Mouse (Mus musculus) cortical plate, adult 2 months (tissue): Measurements from ENCODE around the gene Srrm3.

Experiments used
- CTCF ChIP-seq: fragments of 200-500 bp; IDR thresholded peaks from 2 replicates; pipeline ENCODE4 v1.5.1; 2011; ENCODE audit warnings: mild to moderate bottlenecking, control low read depth, low read length; ENCODE audit not compliant: insufficient read depth; ENCODE audit errors: extremely low read depth
- POLR2A ChIP-seq: fragments of 200-500 bp; IDR thresholded peaks from 2 replicates; pipeline ENCODE4 v1.6.1; 2011; ENCODE audit warnings: mild to moderate bottlenecking, low read length, control low read depth; ENCODE audit not compliant: insufficient read depth; ENCODE audit errors: extremely low read depth

DNA sequence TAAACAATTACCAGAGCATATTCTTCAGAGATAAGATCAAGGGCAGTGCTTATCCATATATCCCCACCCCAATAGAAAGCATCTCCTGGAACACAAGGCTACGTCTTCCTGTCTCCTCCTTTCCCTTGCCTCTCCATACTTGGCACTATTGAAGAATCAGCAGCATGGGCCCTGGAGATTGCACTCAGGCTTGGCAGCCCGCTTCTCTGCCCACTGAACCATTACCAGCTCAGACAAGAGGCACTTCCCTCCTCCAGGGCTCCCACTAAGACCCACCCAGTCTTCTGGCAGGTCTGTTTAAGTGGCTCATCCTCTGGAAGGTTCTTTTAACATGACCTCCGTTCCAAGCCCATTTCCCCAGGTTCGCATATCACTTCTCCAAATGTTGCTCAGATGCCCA, 30.1 kb upstream of the Srrm3 start:
- TF ChIP-seq POLR2A (no peak), CTCF (no peak)
